Mouse (Mus musculus): ENCODE data around the gene Map3k9. TPM values are rescaled to one million over a fixed set of nuclear protein-coding genes. Genes with fewer than 3 reads are reported as not detected.

Gene Map3k9
- 3.6 and 5.0 TPM in 2 replicates for polyA plus RNA-seq (2014; fragmentation: Nextera tagmentation; extraction: Ambion mirVana)

DNA sequence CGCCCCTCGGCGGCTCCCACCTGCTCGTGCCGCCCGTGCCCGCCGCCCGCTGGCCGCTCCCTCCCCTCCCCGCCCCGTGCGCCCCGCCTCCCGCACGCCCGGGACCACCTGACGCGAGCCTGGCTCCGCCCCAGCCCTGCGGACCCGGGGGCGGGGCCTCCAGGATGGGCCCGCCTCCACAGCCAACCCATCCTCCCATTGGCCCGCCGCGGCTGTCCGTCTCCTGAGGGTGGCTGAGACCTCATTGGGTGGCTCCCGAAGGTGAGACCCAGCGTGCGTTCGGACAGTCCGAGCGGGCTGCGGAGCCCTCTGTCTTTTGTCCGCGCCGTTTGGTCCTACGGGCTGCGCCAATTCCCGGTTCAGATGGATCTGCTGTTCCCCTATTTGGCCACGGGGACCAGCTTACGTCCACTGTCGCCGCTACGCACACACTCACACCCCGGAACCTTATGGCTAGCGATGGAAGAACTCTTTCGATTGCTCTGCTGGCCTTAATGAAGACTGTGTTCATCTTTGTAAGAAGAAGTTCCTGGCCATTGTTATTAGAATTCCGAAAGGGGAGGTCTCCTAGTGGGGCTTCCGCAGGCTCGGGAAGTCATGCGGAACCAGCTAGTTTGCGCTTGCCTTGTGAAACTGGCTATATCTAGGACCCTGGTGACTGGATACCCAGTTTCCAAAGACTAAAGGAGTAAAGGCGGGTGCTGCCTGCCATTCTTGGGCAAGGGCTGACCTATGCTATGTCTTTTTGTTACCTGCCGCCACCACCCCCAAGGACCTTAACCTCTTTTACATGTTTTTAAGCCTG is at the start of gene Map3k9:
Map3k9 (minus strand) TSS at position 71 of the 805 bp plus-strand sequence.
- no peaks in the 10 kb centered on the region for H3K36me3 ChIP-seq (ENCODE audit: control insufficient read depth, insufficient read depth, low read length)
- ATAC-seq (peak; percentile 99), DNase-seq (ENCODE audit: low spot score) (peak; percentile 95)
- peak within 1 kb of the TSS; percentile 81 for H3K4me3 ChIP-seq (ENCODE audit: low read depth, low read length)
- H3K4me1 ChIP-seq (ENCODE audit: control insufficient read depth, insufficient read depth, low read length): peaks cover 15% of the 10 kb centered on the region
- H3K27me3 ChIP-seq (replicated peaks; ENCODE audit: control insufficient read depth, insufficient read depth, low read length): no peaks in the 10 kb centered on the region
- H3K4me2 ChIP-seq (ENCODE audit: low read length): peak within 1 kb of the TSS; percentile 71
- H3K9me3 ChIP-seq (replicated peaks; ENCODE audit: control insufficient read depth, low read length): no peaks in the 10 kb centered on the region
- H3K9ac ChIP-seq (ENCODE audit: low read length): peak within 1 kb of the TSS; percentile 89
- peak within 1 kb of the TSS; percentile 65 for H3K27ac ChIP-seq (ENCODE audit: low read depth, low read length)
- 2% methylated on average over 41 of the region's 56 CpGs for WGBS

DNA sequence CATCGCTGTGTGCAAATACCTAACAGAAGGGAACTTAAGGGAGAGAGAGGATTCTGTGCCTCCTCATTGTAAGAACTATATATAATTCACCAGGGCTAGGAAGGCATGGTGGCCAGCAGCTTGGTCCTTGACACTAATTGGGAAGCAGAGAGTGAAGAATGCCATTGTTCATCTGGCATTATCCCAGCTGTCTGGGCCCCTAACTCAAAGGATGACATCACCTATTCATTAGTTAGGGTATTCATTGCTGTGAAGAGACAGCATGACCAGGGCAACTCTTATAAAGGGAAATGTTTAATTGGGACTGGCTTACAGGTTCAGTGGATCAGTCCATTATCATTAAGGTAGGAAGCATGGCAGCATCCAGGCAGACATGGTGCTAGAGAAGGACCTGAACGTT is 47.4 kb upstream of the Map3k9 start:
- Histone ChIP-seq H3K4me1 (ENCODE audit: control insufficient read depth, insufficient read depth, low read length) (no peaks in the 10 kb centered on the region), H3K36me3 (ENCODE audit: control insufficient read depth, insufficient read depth, low read length) (no peaks in the 10 kb centered on the region), H3K9me3 (replicated peaks; ENCODE audit: control insufficient read depth, low read length) (no peaks in the 10 kb centered on the region), H3K27ac (ENCODE audit: low read depth, low read length) (no peak overlapping the region), H3K9ac (ENCODE audit: low read length) (no peak overlapping the region), H3K27me3 (replicated peaks; ENCODE audit: control insufficient read depth, insufficient read depth, low read length) (no peaks in the 10 kb centered on the region), H3K4me3 (ENCODE audit: low read depth, low read length) (no peak overlapping the region), H3K4me2 (ENCODE audit: low read length) (no peak overlapping the region)
- 9% methylated on average over 2 of the region's 2 CpGs for WGBS
- DNase-seq (ENCODE audit: low spot score) (peak; percentile 61), ATAC-seq (peak; percentile 52; the same call in 1 of the 2 replicates)

DNA sequence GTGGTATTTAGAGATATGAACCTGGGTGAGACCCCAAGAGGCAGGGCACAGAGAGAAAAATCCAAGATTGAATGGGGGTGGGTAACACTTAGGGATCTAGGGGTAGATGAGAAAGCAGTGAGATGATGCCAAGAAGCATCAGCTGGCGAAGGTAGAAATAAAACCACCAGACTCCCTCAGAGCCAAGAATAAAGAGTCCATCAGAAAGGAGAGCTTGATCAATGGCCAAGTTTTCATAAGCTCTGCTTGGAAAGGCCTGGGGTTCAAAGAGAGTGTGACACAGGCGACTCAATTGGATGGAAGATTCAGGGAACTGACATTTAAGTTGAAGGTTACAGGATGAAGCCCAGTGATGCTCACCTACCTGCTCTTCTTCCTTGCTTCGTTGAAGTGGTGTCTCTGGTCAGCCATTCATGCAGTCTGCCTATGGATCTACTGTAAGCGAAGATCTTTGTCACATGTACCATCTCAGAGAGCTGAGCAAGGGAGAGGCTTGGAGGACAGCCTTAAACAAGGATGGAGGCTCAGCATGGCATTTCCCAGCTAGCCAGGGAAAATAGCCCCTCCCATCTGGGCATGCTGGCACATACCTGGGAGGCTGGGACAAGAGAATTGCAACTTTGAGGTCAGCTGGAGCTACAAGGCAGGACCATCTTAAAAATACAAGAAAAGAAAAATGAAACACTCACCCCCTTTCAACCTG is 42.0 kb upstream of the Map3k9 start:
- H3K9ac ChIP-seq (ENCODE audit: low read length): no peak overlapping the region
- H3K9me3 ChIP-seq (replicated peaks; ENCODE audit: control insufficient read depth, low read length): no peaks in the 10 kb centered on the region
- H3K4me3 ChIP-seq (ENCODE audit: low read depth, low read length): no peak overlapping the region
- 82% methylated on average over 4 of the region's 4 CpGs for WGBS
- no peak for DNase-seq (ENCODE audit: low spot score)
- no peak for ATAC-seq
- H3K36me3 ChIP-seq (ENCODE audit: control insufficient read depth, insufficient read depth, low read length): no peaks in the 10 kb centered on the region
- no peaks in the 10 kb centered on the region for H3K27me3 ChIP-seq (replicated peaks; ENCODE audit: control insufficient read depth, insufficient read depth, low read length)
- no peak overlapping the region for H3K4me2 ChIP-seq (ENCODE audit: low read length)
- H3K27ac ChIP-seq (ENCODE audit: low read depth, low read length): no peak overlapping the region
- H3K4me1 ChIP-seq (ENCODE audit: control insufficient read depth, insufficient read depth, low read length): no peaks in the 10 kb centered on the region

DNA sequence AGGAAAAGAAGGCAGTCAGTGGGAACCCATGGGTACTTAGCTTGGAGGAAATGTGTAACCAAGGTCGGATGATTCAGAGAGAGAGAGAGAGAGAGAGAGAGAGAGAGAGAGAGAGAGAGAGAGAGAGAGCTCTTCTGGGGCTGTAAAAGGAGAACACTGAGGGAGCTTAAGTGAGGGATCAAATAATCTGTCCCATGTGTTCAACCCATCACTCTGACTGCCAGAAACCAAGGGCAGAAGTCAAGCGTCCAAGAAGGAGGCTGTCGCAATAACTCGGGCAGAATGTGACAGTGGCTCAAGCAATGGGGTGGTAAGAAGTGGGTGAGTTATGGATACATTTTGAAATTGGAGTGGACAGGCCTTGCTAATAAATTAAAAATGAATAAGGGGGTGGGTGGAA is 41.2 kb upstream of the Map3k9 start:
- H3K27me3 ChIP-seq (replicated peaks; ENCODE audit: control insufficient read depth, insufficient read depth, low read length): no peaks in the 10 kb centered on the region
- no peak overlapping the region for H3K27ac ChIP-seq (ENCODE audit: low read depth, low read length)
- H3K36me3 ChIP-seq (ENCODE audit: control insufficient read depth, insufficient read depth, low read length): no peaks in the 10 kb centered on the region
- peaks cover under 1% of the 10 kb centered on the region; the same call in 1 of the 2 replicates for H3K4me1 ChIP-seq (ENCODE audit: control insufficient read depth, insufficient read depth, low read length)
- H3K4me3 ChIP-seq (ENCODE audit: low read depth, low read length): no peak overlapping the region
- DNase-seq (ENCODE audit: low spot score) (no peak), ATAC-seq (no peak)
- H3K9me3 ChIP-seq (replicated peaks; ENCODE audit: control insufficient read depth, low read length): no peaks in the 10 kb centered on the region
- H3K9ac ChIP-seq (ENCODE audit: low read length): no peak overlapping the region
- 94% methylated on average over 4 of the region's 4 CpGs for WGBS
- H3K4me2 ChIP-seq (ENCODE audit: low read length): no peak overlapping the region

DNA sequence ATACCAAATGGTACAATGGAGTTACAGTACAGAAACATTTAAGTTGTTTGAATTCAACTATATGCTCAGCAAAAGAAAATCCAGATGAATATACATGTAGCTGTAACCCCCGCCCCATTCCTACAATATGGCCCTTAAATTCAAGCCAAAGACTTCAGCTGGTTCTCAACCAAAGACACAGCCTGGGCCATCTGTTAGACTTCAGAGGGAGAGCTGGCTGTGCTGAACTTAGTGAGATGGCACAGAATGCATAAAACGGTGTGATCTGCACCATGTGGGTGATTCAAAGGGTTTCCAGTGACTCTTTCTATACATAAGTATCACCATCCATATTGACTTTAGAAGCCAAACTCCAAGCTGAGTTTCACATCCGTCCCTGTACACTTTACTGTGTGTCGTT is 39.7 kb upstream of the Map3k9 start:
- Histone ChIP-seq H3K4me2 (ENCODE audit: low read length) (no peak overlapping the region), H3K9me3 (replicated peaks; ENCODE audit: control insufficient read depth, low read length) (no peaks in the 10 kb centered on the region), H3K27ac (ENCODE audit: low read depth, low read length) (no peak overlapping the region; the same call in 1 of the 2 replicates), H3K27me3 (replicated peaks; ENCODE audit: control insufficient read depth, insufficient read depth, low read length) (no peaks in the 10 kb centered on the region), H3K36me3 (ENCODE audit: control insufficient read depth, insufficient read depth, low read length) (no peaks in the 10 kb centered on the region), H3K9ac (ENCODE audit: low read length) (no peak overlapping the region), H3K4me1 (ENCODE audit: control insufficient read depth, insufficient read depth, low read length) (peaks cover 4% of the 10 kb centered on the region; the same call in 1 of the 2 replicates), H3K4me3 (ENCODE audit: low read depth, low read length) (no peak overlapping the region)
- 79% methylated on average over 4 of the region's 4 CpGs for WGBS
- ATAC-seq (peak; percentile 72; the same call in 1 of the 2 replicates), DNase-seq (ENCODE audit: low spot score) (peak; percentile 79)

DNA sequence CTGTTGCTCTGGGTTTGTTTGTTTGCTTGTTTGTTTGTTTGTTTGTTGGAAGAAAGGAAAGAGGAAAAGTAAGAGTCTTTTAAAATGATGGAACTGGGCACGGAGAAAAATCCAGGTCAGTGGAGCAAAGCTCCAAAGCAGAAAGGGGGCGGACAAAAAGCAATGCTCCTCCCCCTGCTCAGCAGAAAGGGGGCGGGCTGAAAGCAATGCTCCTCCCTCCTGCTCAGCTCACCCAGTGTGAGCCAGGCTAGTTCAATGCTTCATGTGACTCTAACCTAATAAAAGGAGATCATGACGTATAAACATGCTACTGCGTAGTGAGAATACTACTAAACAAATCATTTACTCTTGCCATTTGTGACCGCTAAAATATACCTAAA is 36.1 kb upstream of the Map3k9 start:
- no peak overlapping the region for H3K27ac ChIP-seq (ENCODE audit: low read depth, low read length)
- peak; percentile 31 for DNase-seq (ENCODE audit: low spot score)
- peaks cover 4% of the 10 kb centered on the region; the same call in 1 of the 2 replicates for H3K4me1 ChIP-seq (ENCODE audit: control insufficient read depth, insufficient read depth, low read length)
- no peaks in the 10 kb centered on the region for H3K9me3 ChIP-seq (replicated peaks; ENCODE audit: control insufficient read depth, low read length)
- peak; percentile 65; the same call in 1 of the 2 replicates for ATAC-seq
- no peaks in the 10 kb centered on the region for H3K27me3 ChIP-seq (replicated peaks; ENCODE audit: control insufficient read depth, insufficient read depth, low read length)
- H3K36me3 ChIP-seq (ENCODE audit: control insufficient read depth, insufficient read depth, low read length): no peaks in the 10 kb centered on the region
- WGBS: 49% methylated on average over 5 of the region's 6 CpGs
- H3K9ac ChIP-seq (ENCODE audit: low read length): no peak overlapping the region
- H3K4me2 ChIP-seq (ENCODE audit: low read length): peak overlapping the region; percentile 30; the same call in 1 of the 2 replicates
- no peak overlapping the region for H3K4me3 ChIP-seq (ENCODE audit: low read depth, low read length)

DNA sequence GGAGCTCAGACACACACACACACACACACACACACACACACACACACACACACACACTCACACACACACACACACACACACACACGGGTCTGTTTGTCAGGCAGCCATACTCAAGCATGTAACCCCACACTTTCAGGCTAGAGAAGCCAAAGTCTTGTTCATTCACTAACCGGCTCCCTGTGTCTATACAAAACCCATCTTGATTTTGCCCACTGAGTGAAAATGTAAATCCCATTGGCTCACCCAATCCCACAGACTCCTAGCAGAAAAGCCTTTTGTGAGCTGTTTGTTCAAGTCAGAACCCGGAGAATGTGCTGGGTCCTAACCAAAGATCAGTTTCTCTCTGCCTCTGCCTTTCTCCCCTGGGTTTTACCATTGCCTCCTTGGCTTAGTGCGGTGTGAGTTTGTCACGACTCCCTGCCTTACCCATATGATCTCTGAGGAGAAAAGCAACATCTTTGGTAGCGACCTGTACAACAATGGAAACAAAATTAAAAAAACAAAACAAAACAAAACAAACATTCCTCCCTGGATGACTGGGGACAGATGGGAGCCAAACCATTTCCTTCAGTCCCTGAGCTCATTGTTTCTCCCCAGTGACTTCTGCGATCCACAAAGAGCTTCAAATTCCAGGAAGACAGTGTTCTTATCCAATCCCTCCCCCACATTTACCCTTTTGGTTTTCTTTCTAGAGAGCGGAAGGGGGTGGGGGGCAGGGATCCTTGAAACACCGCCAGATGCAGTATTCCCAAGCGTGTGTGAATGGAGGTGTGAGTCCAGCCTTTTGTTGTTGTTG is 35.6 kb upstream of the Map3k9 start:
- H3K27me3 ChIP-seq (replicated peaks; ENCODE audit: control insufficient read depth, insufficient read depth, low read length): no peaks in the 10 kb centered on the region
- no peaks in the 10 kb centered on the region for H3K36me3 ChIP-seq (ENCODE audit: control insufficient read depth, insufficient read depth, low read length)
- peaks cover 4% of the 10 kb centered on the region; the same call in 1 of the 2 replicates for H3K4me1 ChIP-seq (ENCODE audit: control insufficient read depth, insufficient read depth, low read length)
- no peak overlapping the region for H3K4me3 ChIP-seq (ENCODE audit: low read depth, low read length)
- ATAC-seq: 0 out of 2 replicates have a peak, but pooled peaks have one; percentile 23
- no peak overlapping the region for H3K9ac ChIP-seq (ENCODE audit: low read length)
- H3K9me3 ChIP-seq (replicated peaks; ENCODE audit: control insufficient read depth, low read length): no peaks in the 10 kb centered on the region
- peak overlapping the region; percentile 30 for H3K4me2 ChIP-seq (ENCODE audit: low read length)
- peak; percentile 40 for DNase-seq (ENCODE audit: low spot score)
- H3K27ac ChIP-seq (ENCODE audit: low read depth, low read length): peak overlapping the region; percentile 61; the same call in 1 of the 2 replicates
- WGBS: 6% methylated on average over 10 of the region's 10 CpGs

DNA sequence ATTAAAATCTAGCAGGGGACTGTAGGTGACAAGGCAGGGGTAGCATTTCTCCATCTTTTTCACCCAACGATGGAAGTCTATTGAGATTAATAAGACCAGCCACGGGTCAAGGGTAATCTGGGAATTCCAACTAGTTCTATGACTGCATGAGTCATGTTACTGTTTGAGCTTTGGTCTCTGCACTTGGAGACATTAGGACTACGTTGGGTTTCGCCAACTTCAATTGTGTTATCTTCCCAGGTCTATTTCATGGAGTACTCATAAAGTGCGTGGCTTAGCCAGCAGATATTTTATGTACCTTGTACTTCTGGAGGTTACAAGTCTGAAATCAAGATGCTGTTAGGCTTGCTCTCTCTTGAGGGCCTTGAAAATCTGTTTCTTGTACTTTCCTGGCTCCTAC is 33.8 kb upstream of the Map3k9 start:
- Histone ChIP-seq H3K27me3 (replicated peaks; ENCODE audit: control insufficient read depth, insufficient read depth, low read length) (no peaks in the 10 kb centered on the region), H3K4me3 (ENCODE audit: low read depth, low read length) (no peak overlapping the region), H3K9ac (ENCODE audit: low read length) (no peak overlapping the region), H3K36me3 (ENCODE audit: control insufficient read depth, insufficient read depth, low read length) (no peaks in the 10 kb centered on the region), H3K4me2 (ENCODE audit: low read length) (no peak overlapping the region), H3K4me1 (ENCODE audit: control insufficient read depth, insufficient read depth, low read length) (peaks cover 4% of the 10 kb centered on the region; the same call in 1 of the 2 replicates), H3K9me3 (replicated peaks; ENCODE audit: control insufficient read depth, low read length) (no peaks in the 10 kb centered on the region), H3K27ac (ENCODE audit: low read depth, low read length) (no peak overlapping the region)
- ATAC-seq: no peak
- 95% methylated on average over 5 of the region's 5 CpGs for WGBS
- no peak for DNase-seq (ENCODE audit: low spot score)

Measured in forebrain, embryonic 14.5 days (tissue).